Mouse (Mus musculus): ENCODE data around the gene Msx1.

- TF ChIP-seq POLR2A (IDR thresholded peaks at IDR 0.05; ENCODE audit: low read depth, low read length) = no peak
- no peak for TF ChIP-seq CTCF (IDR thresholded peaks at IDR 0.05; ENCODE audit: extremely low read depth, insufficient read length, insufficient replicate concordance, low read depth, low read length)
These were observed 492 bp downstream of the Msx1 start for GRCm38 (mm10) chr5:37823721-37824460.

All from small intestine, adult 2 months (tissue).